Mouse (Mus musculus) liver, embryonic 16.5 days (tissue): Measurements from ENCODE around the gene Sh3d19. TPM values are rescaled to one million over a fixed set of nuclear protein-coding genes. Genes with fewer than 3 reads are reported as not detected.

Source experiments
- ATAC-seq: fragments of 200-750 bp; cut with Nextera tagmentation; 2 replicates; pipeline ENCODE4 v1.8.0; 2017; ENCODE audit warnings: low read depth, mild to moderate bottlenecking, moderate number of reproducible peaks, moderate library complexity
- H3K27ac ChIP-seq: fragments of 300-500 bp; sonication (generic); 2 replicates; pipeline ENCODE4 v1.5.1; 2014; ENCODE audit warnings: mild to moderate bottlenecking, low read length
- H3K27me3 ChIP-seq: fragments of 300-500 bp; sonication (generic); 2 replicates; pipeline ENCODE4 v1.6.1; 2014; ENCODE audit warnings: low read depth, low read length, mixed read lengths; ENCODE audit not compliant: control insufficient read depth, insufficient read depth
- H3K36me3 ChIP-seq: fragments of 300-500 bp; sonication (generic); 2 replicates; pipeline ENCODE4 v1.6.1; 2014; ENCODE audit warnings: mild to moderate bottlenecking; ENCODE audit not compliant: control insufficient read depth, insufficient read depth
- H3K4me1 ChIP-seq: fragments of 300-500 bp; sonication (generic); 2 replicates; pipeline ENCODE4 v1.6.1; 2014; ENCODE audit warnings: low read depth, low read length, mixed read lengths; ENCODE audit not compliant: control insufficient read depth
- H3K4me2 ChIP-seq: fragments of 300-500 bp; sonication (generic); 2 replicates; pipeline ENCODE4 v1.6.1; 2014; ENCODE audit warnings: low read depth, low read length, mixed read lengths
- H3K4me3 ChIP-seq: fragments of 300-500 bp; sonication (generic); 2 replicates; pipeline ENCODE4 v1.5.1; 2014; ENCODE audit warnings: low read depth, mild to moderate bottlenecking, low read length
- H3K9ac ChIP-seq: fragments of 300-500 bp; sonication (generic); 2 replicates; pipeline ENCODE4 v1.6.1; 2014; ENCODE audit warnings: low read depth, low read length
- H3K9me3 ChIP-seq: fragments of 300-500 bp; sonication (generic); replicated peaks from 2 replicates; pipeline ENCODE4 v1.6.1; 2016; ENCODE audit warnings: low read length; ENCODE audit not compliant: control insufficient read depth
- WGBS: fragments of 180-500 bp; shearing (Covaris S2); extraction: QIAGEN DNeasy Blood & Tissue Kit; methylation state at CpG from one replicate; pipeline ENCODE4 v1.1.7; 2014; ENCODE audit not compliant: insufficient replicate concordance; 5-methylcytosine and 5-hydroxymethylcytosine counted together
- polyA plus RNA-seq: library from polyadenylated mRNA; unstranded; fragments of >200 nt; fragmentation: Nextera tagmentation; extraction: Ambion mirVana; gene quantifications from 2 replicates; pipeline ENCODE4 v1.2.1, GENCODE M21; 2015

Sh3d19 gene
- polyA plus RNA-seq, 1 experiment from 2014 or later = 8.4 TPM

GRCm38 (mm10) chr3:86122156-86122555 is 151.2 kb downstream of the Sh3d19 start:
- 0 out of 2 replicates have a peak, but pooled peaks cover 3% of the 10 kb centered on the region for H3K36me3 ChIP-seq
- no peak overlapping the region for H3K9ac ChIP-seq
- no peaks in the 10 kb centered on the region for H3K9me3 ChIP-seq
- H3K4me1 ChIP-seq = no peaks in the 10 kb centered on the region
- H3K4me2 ChIP-seq = no peak overlapping the region
- H3K27me3 ChIP-seq = no peaks in the 10 kb centered on the region
- H3K27ac ChIP-seq = no peak overlapping the region
- no peak overlapping the region for H3K4me3 ChIP-seq
- no peak for ATAC-seq

- ATAC-seq = no peak; the same call in 1 of the 2 replicates
- 0 out of 2 replicates have a peak, but pooled peaks cover 3% of the 10 kb centered on the region for H3K36me3 ChIP-seq
- no peak overlapping the region for H3K4me2 ChIP-seq
- no peaks in the 10 kb centered on the region for H3K27me3 ChIP-seq
- H3K27ac ChIP-seq = no peak overlapping the region
- no peaks in the 10 kb centered on the region for H3K4me1 ChIP-seq
- 65% methylated on average over 8 of the region's 8 CpGs for WGBS
- no peaks in the 10 kb centered on the region for H3K9me3 ChIP-seq
- no peak overlapping the region for H3K4me3 ChIP-seq
- no peak overlapping the region for H3K9ac ChIP-seq
Measured at GRCm38 (mm10) chr3:86123251-86123746, 152.4 kb downstream of the Sh3d19 start.

DNA sequence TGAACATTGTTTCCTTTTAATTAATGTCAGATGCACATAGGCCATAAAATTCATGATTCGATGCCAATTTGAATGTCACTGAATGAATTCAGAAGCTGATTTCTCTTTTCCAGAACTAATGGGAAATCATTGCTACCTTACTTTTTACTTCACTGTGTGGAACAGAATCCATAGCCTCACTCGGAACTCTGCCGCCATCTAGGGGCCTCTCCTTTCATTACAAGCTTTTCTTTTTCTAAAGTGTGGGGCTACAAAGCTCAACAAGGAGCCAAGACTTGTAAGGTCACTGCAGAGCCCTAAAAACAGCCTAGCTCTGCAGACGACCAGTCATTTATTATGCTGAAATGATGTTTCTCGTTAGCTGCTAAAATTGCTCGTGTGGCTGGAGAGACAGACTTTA is 158.8 kb downstream of the Sh3d19 start:
- Histone ChIP-seq H3K9me3 (no peaks in the 10 kb centered on the region), H3K36me3 (no peaks in the 10 kb centered on the region), H3K9ac (no peak overlapping the region), H3K27ac (no peak overlapping the region), H3K4me2 (no peak overlapping the region), H3K4me1 (no peaks in the 10 kb centered on the region), H3K27me3 (no peaks in the 10 kb centered on the region), H3K4me3 (no peak overlapping the region)
- ATAC-seq = no peak
- WGBS = 11% methylated on average over 6 of the region's 6 CpGs

- Histone ChIP-seq H3K9ac (no peak overlapping the region), H3K9me3 (no peaks in the 10 kb centered on the region), H3K4me2 (no peak overlapping the region), H3K27ac (no peak overlapping the region), H3K4me3 (no peak overlapping the region), H3K36me3 (peaks cover 44% of the 10 kb centered on the region), H3K4me1 (peaks cover 24% of the 10 kb centered on the region), H3K27me3 (no peaks in the 10 kb centered on the region)
- ATAC-seq = peak; percentile 56; the same call in 1 of the 2 replicates
- 82% methylated on average over 6 of the region's 6 CpGs for WGBS
Measured at GRCm38 (mm10) chr3:86134939-86135638, 164.2 kb downstream of the Sh3d19 start.

DNA sequence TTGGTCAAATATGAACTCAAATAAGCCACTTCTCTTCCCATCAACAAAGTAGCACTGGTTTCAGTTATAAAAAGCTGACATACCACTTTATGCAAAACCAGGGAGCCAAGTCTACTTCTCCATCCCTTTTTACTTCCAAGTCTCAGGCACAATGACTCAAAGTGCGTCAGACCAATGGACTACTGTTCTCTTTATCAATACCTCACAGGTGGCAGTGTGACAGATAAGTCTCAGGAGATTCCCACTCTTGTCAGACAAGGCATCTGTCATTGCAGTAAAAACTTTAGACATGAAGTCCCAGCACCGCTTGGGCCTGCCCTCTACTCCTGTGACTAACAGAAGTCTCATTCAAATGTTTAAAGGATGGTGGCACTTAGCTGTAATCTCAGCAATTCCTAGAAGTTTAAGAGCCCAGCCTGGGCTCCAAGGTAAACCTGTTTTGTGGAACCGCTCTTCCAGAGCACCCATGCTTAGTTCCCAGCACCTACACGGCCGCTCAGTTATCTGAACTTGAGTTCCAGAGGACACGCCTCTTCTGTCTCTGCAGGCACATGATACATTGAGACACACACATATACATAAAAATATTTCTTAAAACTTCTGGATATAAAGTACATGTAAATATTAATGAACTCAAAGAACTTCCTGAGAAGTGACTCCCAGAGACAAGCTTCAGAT is 165.1 kb downstream of the Sh3d19 start:
- WGBS = 40% methylated on average over 6 of the region's 6 CpGs
- peaks cover 31% of the 10 kb centered on the region for H3K4me1 ChIP-seq
- H3K27me3 ChIP-seq = no peaks in the 10 kb centered on the region
- H3K9me3 ChIP-seq = no peaks in the 10 kb centered on the region
- ATAC-seq = peak; percentile 45; the same call in 1 of the 2 replicates
- H3K9ac ChIP-seq = no peak overlapping the region
- H3K27ac ChIP-seq = no peak overlapping the region
- H3K36me3 ChIP-seq = peaks cover 53% of the 10 kb centered on the region
- H3K4me3 ChIP-seq = no peak overlapping the region
- H3K4me2 ChIP-seq = no peak overlapping the region

- Histone ChIP-seq H3K36me3 (peaks cover 53% of the 10 kb centered on the region), H3K4me1 (peaks cover 32% of the 10 kb centered on the region), H3K4me3 (no peak overlapping the region), H3K9ac (no peak overlapping the region), H3K27ac (no peak overlapping the region), H3K27me3 (no peaks in the 10 kb centered on the region), H3K9me3 (no peaks in the 10 kb centered on the region), H3K4me2 (no peak overlapping the region)
- WGBS = 76% methylated on average over 6 of the region's 6 CpGs
- no peak for ATAC-seq
Measured at GRCm38 (mm10) chr3:86136936-86137574, 166.1 kb downstream of the Sh3d19 start.

- H3K9me3 ChIP-seq = no peaks in the 10 kb centered on the region
- H3K27me3 ChIP-seq = no peaks in the 10 kb centered on the region
- no peak overlapping the region for H3K4me2 ChIP-seq
- H3K27ac ChIP-seq = no peak overlapping the region
- 0 out of 2 replicates have a peak overlapping the region, but pooled peaks have one; percentile 18 for H3K9ac ChIP-seq
- no peak for ATAC-seq
- peaks cover 53% of the 10 kb centered on the region for H3K36me3 ChIP-seq
- peaks cover 36% of the 10 kb centered on the region for H3K4me1 ChIP-seq
- no peak overlapping the region for H3K4me3 ChIP-seq
- 81% methylated on average over 4 of the region's 4 CpGs for WGBS
Measured at GRCm38 (mm10) chr3:86139660-86140059, 168.8 kb downstream of the Sh3d19 start.

DNA sequence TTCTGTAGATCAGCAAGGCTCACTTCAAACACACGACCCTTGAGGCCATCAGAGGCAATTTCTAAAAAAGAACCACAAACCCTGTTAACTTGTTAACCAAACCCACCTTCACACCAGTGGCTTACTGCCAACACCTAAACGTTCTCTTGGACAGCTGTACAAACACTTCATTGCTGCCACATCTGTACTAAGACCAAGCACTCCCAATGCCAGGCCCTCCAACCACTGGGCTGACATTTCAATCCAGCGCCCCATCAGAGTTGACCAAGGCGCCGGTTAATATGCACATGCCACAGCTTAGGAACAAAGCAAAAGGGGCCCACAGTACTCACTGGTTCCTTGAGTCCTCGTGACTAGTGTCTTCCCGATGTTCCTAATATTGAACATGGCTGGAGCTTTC is 170.5 kb downstream of the Sh3d19 start:
- Histone ChIP-seq H3K4me3 (peak overlapping the region; percentile 77), H3K4me2 (peak overlapping the region; percentile 85), H3K9ac (peak overlapping the region; percentile 81), H3K9me3 (no peaks in the 10 kb centered on the region), H3K36me3 (peaks cover 41% of the 10 kb centered on the region), H3K27ac (peak overlapping the region; percentile 53), H3K27me3 (no peaks in the 10 kb centered on the region), H3K4me1 (peaks cover 26% of the 10 kb centered on the region)
- 4% methylated on average over 7 of the region's 7 CpGs for WGBS
- ATAC-seq = no peak

GRCm38 (mm10) chr3:86141886-86142262 is 171.0 kb downstream of the Sh3d19 start:
- peak overlapping the region; percentile 85 for H3K4me2 ChIP-seq
- H3K27me3 ChIP-seq = no peaks in the 10 kb centered on the region
- H3K4me1 ChIP-seq = peaks cover 23% of the 10 kb centered on the region
- H3K36me3 ChIP-seq = peaks cover 39% of the 10 kb centered on the region
- H3K9ac ChIP-seq = peak overlapping the region; percentile 81
- no peaks in the 10 kb centered on the region for H3K9me3 ChIP-seq
- ATAC-seq = peak; percentile 2
- H3K27ac ChIP-seq = peak overlapping the region; percentile 53
- under 1% methylated on average over 18 of the region's 18 CpGs for WGBS
- H3K4me3 ChIP-seq = peak overlapping the region; percentile 77
